Mouse (Mus musculus): Measurements from ENCODE around the gene Creg1. TPM values are rescaled to one million over a fixed set of nuclear protein-coding genes. Genes with fewer than 3 reads are reported as not detected.
"Not testable (repeated sequence)": the region's sequence is repeated elsewhere in the genome, so short reads cannot be mapped to it uniquely, and the experiment has no call there.

Creg1 gene
- polyA plus RNA-seq, 1 experiment from 2014 or later = 40.5 TPM

DNA sequence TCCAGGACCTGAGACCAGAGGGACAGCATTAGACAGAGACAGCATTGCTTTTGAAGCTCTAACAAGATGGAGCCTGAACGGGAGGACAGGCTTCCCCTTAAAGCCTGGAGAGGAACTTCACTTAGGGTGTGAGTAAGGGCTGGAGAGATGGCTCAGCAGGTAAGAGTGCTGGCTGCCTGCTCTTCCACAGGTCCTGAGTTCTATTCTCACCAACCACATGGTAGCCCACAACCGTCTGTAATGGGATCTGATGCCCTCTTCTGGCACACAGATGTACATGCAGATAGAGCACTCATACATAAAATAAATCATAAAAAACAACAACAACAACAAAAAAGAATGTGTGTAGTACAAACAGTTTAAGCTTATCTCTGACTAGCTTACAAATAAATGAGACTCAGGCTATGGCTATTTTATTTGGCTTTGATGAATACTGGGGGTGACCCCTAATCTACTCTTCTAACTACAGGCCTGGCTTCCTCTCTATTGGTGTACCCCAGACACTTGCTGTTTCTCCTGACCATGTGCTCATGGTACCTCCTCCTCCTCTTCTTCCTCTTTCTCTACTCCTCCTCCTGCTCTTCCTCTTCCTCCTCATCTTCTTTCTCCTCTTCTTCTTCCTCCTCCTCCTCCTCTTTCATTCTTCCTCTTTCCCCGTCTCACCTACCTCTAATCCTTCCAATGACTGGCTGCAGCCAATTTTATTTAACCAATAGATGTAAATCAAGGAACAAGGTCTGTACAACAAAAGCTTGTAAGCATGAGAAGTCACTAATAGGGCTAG, 1.8 kb upstream of the Creg1 start:
- peaks cover 20% of the 10 kb centered on the region for H3K27me3 ChIP-seq (replicated peaks; ENCODE audit: low read depth, poor library complexity, severe bottlenecking)
- no peak overlapping the region for H3K27ac ChIP-seq (replicated peaks)
- DNase-seq (ENCODE audit: low spot score) = no peak
- H3K36me3 ChIP-seq (replicated peaks) = no peaks in the 10 kb centered on the region
- H3K4me1 ChIP-seq = peaks cover 31% of the 10 kb centered on the region
- 82% methylated on average over 3 of the region's 3 CpGs for WGBS
- no peak overlapping the region for H3K4me3 ChIP-seq
- no peaks in the 10 kb centered on the region for H3K9me3 ChIP-seq

DNA sequence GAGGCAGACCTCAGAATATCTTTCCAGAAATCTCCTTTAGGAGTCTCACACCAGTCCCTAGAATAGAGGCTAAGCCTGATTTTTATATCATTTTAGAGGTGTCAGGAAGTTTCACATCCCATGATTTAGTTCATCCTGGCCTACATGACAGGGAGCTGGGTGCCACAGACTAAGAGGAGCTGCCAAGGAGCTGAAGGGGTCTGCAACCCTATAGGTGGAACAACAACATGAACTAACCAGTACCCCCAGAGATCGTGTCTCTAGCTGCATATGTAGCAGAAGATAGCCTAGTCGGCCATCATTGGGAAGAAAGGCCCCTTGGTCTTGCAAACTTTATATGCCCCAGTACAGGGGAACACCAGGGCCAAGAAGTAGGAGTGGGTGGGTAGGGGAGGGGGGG, 1.0 kb upstream of the Creg1 start:
- not testable (repeated sequence) for H3K27ac ChIP-seq (replicated peaks); H3K4me3 ChIP-seq; DNase-seq (ENCODE audit: low spot score); H3K36me3 ChIP-seq (replicated peaks); H3K9me3 ChIP-seq
- 75% methylated on average over 2 of the region's 2 CpGs for WGBS
- H3K27me3 ChIP-seq (replicated peaks; ENCODE audit: low read depth, poor library complexity, severe bottlenecking) = peaks cover 27% of the 10 kb centered on the region
- H3K4me1 ChIP-seq = peaks cover 31% of the 10 kb centered on the region

DNA sequence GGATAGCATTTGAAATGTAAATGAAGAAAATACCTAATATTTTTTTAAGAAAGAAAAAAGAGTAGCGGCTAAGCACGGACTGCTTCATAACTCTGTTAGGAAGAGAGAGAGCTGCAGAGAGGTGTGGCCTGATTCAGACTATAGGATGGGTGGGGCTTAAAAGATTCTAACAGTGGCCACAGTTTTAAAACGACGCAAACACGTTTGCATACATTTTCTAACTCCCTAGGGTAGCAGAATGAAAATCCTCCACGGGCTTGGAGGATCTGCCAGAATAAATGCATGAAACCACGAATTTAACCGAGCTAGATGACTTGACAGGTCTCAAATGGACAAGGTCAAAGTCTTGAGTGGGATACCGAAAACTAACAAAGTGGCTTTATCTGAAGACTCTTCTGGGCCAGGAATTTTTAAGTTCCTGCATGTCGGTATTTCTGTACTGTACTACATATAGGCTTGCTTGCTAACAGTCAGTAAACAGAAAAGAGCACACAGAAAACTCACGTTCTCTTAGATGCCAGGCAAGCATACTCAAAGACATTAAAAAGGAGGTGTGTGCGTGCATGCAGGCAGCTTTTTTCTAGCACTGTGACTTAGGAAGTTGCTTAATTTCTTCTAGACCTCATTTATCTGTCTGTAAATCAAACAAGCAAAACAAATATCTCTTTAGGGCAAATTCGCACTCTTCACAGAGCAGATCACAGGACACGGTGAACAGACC, 472 bp upstream of the Creg1 start:
- no peaks in the 10 kb centered on the region for H3K9me3 ChIP-seq
- 28% methylated on average over 14 of the region's 14 CpGs for WGBS
- 0 out of 2 replicates have a peak overlapping the region, but pooled peaks have one; percentile 81 for H3K27ac ChIP-seq (replicated peaks)
- peak overlapping the region; percentile 77 for H3K4me3 ChIP-seq
- H3K27me3 ChIP-seq (replicated peaks; ENCODE audit: low read depth, poor library complexity, severe bottlenecking) = peaks cover 33% of the 10 kb centered on the region
- no peak for DNase-seq (ENCODE audit: low spot score)
- H3K4me1 ChIP-seq = peaks cover 31% of the 10 kb centered on the region
- H3K36me3 ChIP-seq (replicated peaks) = no peaks in the 10 kb centered on the region

DNA sequence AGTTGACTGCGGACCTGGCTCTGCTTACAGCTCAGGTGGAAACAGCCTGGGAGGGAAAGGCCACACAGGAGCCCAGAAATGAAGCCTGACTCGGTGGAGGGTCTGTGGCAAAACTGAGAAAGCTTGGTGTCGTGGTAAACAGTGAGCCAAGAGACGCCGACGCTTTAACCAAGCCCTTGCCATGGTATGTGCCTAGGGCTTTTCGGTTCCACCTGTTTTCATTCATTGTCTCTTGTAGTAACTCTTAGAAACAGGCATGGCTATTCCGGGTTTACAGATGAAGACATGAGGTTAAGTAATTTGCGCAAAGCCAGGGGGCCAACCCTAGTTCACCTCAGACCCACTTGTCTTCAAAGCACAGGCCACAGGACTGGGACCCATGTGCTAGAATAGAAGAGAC, 1.0 kb downstream of the Creg1 start:
- Histone ChIP-seq H3K4me3 (peak overlapping the region; percentile 77), H3K4me1 (peaks cover 31% of the 10 kb centered on the region), H3K27me3 (replicated peaks; ENCODE audit: low read depth, poor library complexity, severe bottlenecking) (peaks cover 35% of the 10 kb centered on the region), H3K27ac (replicated peaks) (peak overlapping the region; percentile 59; the same call in 1 of the 2 replicates), H3K9me3 (no peaks in the 10 kb centered on the region), H3K36me3 (replicated peaks) (no peaks in the 10 kb centered on the region)
- 47% methylated on average over 9 of the region's 9 CpGs for WGBS
- no peak for DNase-seq (ENCODE audit: low spot score)

DNA sequence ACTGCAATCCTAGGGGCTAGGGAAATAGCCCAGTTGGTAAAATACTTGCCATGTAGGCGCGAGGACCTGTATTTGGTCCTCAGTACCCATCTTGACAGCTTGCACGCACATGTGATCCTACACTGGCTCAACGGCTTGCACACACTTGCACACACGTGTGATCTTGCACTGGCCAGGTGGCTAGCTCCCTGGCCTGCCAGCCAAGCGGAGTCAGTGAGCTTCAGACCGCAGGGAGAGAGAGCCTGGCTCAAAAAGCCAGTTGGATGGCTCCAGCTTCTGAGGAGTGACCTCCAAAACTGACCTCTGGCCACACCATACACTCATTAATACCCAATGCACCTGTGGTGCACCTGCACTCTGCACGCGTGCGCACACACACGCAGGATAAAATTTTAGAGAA, 1.5 kb downstream of the Creg1 start:
- Histone ChIP-seq H3K27ac (replicated peaks) (no peak overlapping the region), H3K9me3 (no peaks in the 10 kb centered on the region), H3K27me3 (replicated peaks; ENCODE audit: low read depth, poor library complexity, severe bottlenecking) (peaks cover 35% of the 10 kb centered on the region), H3K4me1 (peaks cover 33% of the 10 kb centered on the region), H3K36me3 (replicated peaks) (no peaks in the 10 kb centered on the region), H3K4me3 (peak overlapping the region; percentile 77; the same call in 1 of the 2 replicates)
- no peak for DNase-seq (ENCODE audit: low spot score)
- 83% methylated on average over 11 of the region's 11 CpGs for WGBS

DNA sequence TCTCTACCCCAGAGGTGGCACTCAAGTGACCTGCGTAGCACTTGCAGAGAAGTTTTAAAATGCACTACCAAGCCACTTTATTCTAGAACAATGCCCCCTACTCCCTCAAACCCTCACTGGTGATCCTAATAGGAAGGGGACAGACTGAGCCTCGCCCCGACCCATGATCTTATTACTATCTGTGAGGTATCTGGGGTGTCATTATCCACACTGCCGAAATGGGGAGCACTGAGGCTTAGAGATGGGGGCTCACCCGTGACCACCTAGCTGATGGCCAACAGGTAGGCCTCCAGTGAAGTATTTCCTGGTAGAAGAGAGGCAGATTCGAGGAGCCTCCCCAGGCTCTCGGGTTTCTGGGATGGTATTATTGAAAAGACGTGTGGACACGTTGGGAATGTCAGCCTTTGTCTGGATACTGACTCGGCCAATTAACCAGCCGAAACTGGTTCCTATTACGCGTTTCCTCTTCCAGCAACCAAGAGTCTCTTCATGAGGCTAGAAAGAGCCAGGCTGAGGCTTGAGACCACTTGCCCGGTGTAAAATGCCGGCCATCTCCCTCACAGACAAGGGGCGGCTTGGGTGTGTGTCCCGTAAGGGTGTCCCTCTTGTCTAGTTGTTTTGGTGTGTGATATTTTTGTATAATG, 2.2 kb downstream of the Creg1 start:
- Histone ChIP-seq H3K27ac (replicated peaks) (no peak overlapping the region; the same call in 1 of the 2 replicates), H3K36me3 (replicated peaks) (0 out of 2 replicates have a peak, but pooled peaks cover 1% of the 10 kb centered on the region), H3K4me3 (peak overlapping the region; percentile 77; the same call in 1 of the 2 replicates), H3K4me1 (peaks cover 37% of the 10 kb centered on the region), H3K27me3 (replicated peaks; ENCODE audit: low read depth, poor library complexity, severe bottlenecking) (peaks cover 35% of the 10 kb centered on the region), H3K9me3 (no peaks in the 10 kb centered on the region)
- no peak for DNase-seq (ENCODE audit: low spot score)
- 72% methylated on average over 17 of the region's 17 CpGs for WGBS

DNA sequence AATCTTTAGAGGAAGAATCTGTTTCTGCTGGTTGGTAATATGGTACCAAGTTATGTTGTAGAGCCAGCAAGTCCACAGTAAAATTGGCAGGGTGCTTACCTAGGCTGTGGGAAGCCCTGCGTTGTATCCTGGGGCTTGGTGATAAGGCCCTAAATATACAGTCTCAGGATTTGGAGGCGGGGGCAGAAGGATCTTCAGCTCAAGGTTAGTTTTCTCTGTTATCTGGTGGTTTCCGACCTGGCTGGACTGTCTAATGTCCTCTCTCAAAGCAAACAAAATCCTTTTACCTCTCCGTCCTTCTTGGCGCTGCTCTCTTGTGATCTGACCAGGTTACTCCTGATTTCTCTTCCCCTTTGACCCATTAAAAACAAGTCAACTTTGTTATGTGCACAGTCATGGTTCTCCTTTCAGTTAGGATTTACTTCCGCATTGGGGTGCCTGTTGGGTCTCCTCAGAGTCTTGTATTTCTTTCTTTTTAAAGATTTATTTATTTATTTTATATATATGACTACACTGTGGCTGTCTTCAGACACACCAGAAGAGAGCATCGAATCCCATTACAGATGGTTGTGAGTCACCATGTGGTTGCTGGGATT, 2.8 kb downstream of the Creg1 start:
- 90% methylated on average over 7 of the region's 7 CpGs for WGBS

DNA sequence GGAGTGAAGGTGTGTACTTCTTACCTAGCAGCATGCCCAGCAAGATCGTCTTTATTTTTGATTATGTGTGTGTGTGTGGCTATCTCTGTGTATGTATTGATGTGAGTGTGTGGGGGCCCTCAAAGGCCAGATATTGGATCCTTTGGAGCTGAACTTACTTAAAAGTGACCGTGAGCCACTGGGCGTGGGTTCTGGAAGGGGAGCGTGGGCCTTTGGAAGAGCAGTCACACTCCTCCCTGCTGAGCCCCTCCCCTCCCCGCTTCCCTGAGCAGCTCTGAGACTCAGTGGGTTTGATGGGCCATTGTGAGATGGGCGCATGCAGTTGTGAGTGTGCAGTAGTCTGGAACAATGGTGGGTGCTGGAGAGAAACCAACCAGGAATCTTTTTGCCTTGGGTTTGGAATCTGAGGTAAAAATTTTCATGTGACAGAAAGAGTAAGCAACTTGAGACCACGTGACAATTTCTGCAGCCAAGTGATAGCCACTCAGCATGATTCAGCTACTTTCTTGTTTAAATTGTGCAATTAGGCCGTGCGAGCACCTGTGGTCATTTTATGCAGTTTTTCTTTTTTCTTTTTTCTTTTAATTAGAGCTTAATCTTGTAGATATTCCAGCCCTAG, 5.5 kb downstream of the Creg1 start:
- H3K27ac ChIP-seq (replicated peaks) = no peak overlapping the region
- no peak for DNase-seq (ENCODE audit: low spot score)
- peaks cover 4% of the 10 kb centered on the region; the same call in 1 of the 2 replicates for H3K36me3 ChIP-seq (replicated peaks)
- H3K27me3 ChIP-seq (replicated peaks; ENCODE audit: low read depth, poor library complexity, severe bottlenecking) = peaks cover 35% of the 10 kb centered on the region
- H3K4me3 ChIP-seq = no peak overlapping the region
- WGBS = 80% methylated on average over 9 of the region's 9 CpGs
- H3K4me1 ChIP-seq = peaks cover 42% of the 10 kb centered on the region
- no peaks in the 10 kb centered on the region for H3K9me3 ChIP-seq

More for the DNA sequence above, 2.8 kb downstream of the Creg1 start:
- H3K36me3 ChIP-seq (replicated peaks) = 0 out of 2 replicates have a peak, but pooled peaks cover 4% of the 10 kb centered on the region
- H3K27ac ChIP-seq (replicated peaks) = no peak overlapping the region
- peaks cover 35% of the 10 kb centered on the region for H3K27me3 ChIP-seq (replicated peaks; ENCODE audit: low read depth, poor library complexity, severe bottlenecking)
- no peaks in the 10 kb centered on the region for H3K9me3 ChIP-seq
- no peak for DNase-seq (ENCODE audit: low spot score)
- peak overlapping the region; percentile 77; the same call in 1 of the 2 replicates for H3K4me3 ChIP-seq
- H3K4me1 ChIP-seq = peaks cover 43% of the 10 kb centered on the region

DNA sequence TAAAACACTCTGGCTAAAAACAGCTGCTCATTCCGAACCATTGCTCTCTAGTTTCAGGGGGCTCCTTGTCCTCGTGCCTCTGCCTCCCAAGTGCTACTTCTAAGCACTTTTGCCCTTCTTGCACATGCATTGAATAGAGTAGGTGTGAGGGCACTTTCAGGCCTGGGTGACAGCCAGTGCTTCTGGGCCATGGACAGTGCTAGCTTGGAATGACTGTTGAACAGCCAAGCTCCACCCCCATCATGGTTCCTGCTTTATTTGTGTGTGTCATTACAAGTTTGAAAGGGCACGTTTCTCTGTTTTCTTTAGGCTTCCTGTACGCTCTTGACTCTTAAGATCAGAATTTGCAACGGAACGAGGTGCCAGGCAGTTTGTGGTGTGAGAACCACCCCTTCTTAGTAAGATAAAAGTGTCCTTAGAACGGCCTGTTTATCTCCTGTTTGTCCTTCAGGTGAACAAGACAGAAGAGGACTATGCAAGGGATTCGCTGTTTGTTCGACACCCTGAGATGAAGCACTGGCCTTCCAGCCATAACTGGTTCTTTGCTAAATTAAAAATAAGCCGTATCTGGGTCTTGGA, 6.7 kb downstream of the Creg1 start:
- DNase-seq (ENCODE audit: low spot score) = no peak
- Histone ChIP-seq H3K4me1 (peaks cover 30% of the 10 kb centered on the region), H3K27ac (replicated peaks) (no peak overlapping the region), H3K36me3 (replicated peaks) (peaks cover 11% of the 10 kb centered on the region; the same call in 1 of the 2 replicates), H3K9me3 (no peaks in the 10 kb centered on the region), H3K4me3 (no peak overlapping the region), H3K27me3 (replicated peaks; ENCODE audit: low read depth, poor library complexity, severe bottlenecking) (peaks cover 23% of the 10 kb centered on the region)
- 80% methylated on average over 10 of the region's 10 CpGs for WGBS

DNA sequence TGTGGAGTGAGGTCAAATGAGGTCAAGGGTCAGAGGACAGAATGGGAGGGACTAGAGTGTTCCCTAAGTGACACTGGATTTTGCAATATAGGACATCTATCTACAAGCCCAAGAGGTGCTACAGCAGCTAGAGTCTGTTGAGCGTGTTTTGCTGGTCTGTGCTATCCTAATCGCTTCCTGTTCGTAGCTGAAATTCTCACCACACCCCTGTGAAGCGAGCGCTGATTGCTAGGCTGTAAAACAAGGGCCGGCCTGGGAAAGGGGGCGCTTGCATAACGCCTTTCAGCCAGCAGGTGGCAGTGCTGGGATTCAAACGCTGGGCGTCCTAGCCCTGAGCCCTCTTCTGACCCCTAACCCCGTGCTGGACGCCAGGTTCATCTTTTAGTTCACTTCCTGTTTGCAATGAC, 7.9 kb downstream of the Creg1 start:
- peaks cover 11% of the 10 kb centered on the region; the same call in 1 of the 2 replicates for H3K36me3 ChIP-seq (replicated peaks)
- H3K9me3 ChIP-seq = no peaks in the 10 kb centered on the region
- H3K4me3 ChIP-seq = no peak overlapping the region; the same call in 1 of the 2 replicates
- WGBS = 3% methylated on average over 12 of the region's 12 CpGs
- peaks cover 24% of the 10 kb centered on the region for H3K4me1 ChIP-seq
- H3K27me3 ChIP-seq (replicated peaks; ENCODE audit: low read depth, poor library complexity, severe bottlenecking) = peaks cover 17% of the 10 kb centered on the region
- peak; percentile 86 for DNase-seq (ENCODE audit: low spot score)
- no peak overlapping the region for H3K27ac ChIP-seq (replicated peaks)

DNA sequence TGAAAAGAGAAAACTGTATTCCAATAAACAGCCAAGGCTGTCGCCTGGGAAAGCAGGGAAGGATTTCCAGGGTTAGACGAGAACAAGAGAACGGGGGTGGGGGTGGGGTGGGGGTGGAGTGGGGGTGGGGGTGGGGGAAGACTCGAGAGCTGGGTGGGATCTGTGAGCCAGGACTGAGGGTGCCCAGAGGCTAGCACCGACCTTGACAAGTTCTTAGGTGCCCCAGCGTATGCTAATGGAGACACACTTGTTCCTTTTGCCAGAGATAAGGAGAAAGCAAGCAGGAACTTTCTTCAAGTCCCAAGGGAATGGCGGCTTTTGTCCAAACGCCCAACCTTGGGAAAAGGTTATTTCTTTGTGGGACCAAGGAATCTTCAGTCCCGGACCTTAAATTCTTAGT, 8.5 kb downstream of the Creg1 start:
- Histone ChIP-seq H3K36me3 (replicated peaks) (peaks cover 11% of the 10 kb centered on the region; the same call in 1 of the 2 replicates), H3K4me3 (no peak overlapping the region; the same call in 1 of the 2 replicates)

More for the DNA sequence above, 8.5 kb downstream of the Creg1 start:
- no peaks in the 10 kb centered on the region for H3K9me3 ChIP-seq
- WGBS = 47% methylated on average over 9 of the region's 9 CpGs
- H3K4me1 ChIP-seq = peaks cover 25% of the 10 kb centered on the region
- H3K27ac ChIP-seq (replicated peaks) = no peak overlapping the region
- DNase-seq (ENCODE audit: low spot score) = no peak
- peaks cover 19% of the 10 kb centered on the region for H3K27me3 ChIP-seq (replicated peaks; ENCODE audit: low read depth, poor library complexity, severe bottlenecking)
